Mouse (Mus musculus) lung, adult 2 months (tissue): ENCODE data around the gene Glrp1.

ENCODE experiments used
- CTCF ChIP-seq: fragments of 200-500 bp; IDR thresholded peaks from 2 replicates; pipeline ENCODE4 v1.5.1; 2011; ENCODE audit warnings: mild to moderate bottlenecking, low read length, control low read depth; ENCODE audit not compliant: insufficient read depth
- POLR2A ChIP-seq: fragments of 200-500 bp; IDR thresholded peaks from 2 replicates; pipeline ENCODE4 v1.6.1; 2011; ENCODE audit warnings: low read depth, mild to moderate bottlenecking, control low read depth, low read length, borderline replicate concordance; ENCODE audit errors: extremely low read depth

DNA sequence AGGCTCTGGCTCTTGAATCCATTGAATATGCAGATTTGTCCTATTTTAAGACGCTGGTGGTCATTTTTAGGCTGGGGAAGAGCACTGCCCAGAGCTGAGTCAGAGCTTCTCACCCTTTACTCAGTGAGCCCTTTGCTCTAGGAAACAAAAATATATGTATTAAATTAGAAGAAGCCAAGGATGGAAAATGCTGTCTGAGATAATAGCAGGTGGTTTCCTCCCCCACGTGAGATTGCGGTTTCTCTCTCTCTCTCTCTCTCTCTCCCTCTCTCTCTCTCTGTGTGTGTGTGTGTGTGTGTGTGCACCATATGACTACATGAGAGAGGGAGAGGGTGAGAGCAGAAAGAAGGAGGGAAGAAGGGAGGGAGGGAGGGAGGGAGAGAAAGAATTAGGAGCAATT, 12.5 kb downstream of the Glrp1 start:
- TF ChIP-seq CTCF, result no peak
- no peak for TF ChIP-seq POLR2A
